Mouse (Mus musculus) urinary bladder, adult 18-20 months (tissue): ENCODE data around the gene Hikeshi.
A peak's percentile ranks its signal among the peaks of the same experiment; 100 is the strongest.

Experiments
- DNase-seq, 2 experiments: peaks; one replicate each; pipeline ENCODE4 v3.0.0; 2022; ENCODE audit warnings: low spot score in 2 of 2, mixed read lengths in 2 of 2

Gene Hikeshi

DNA sequence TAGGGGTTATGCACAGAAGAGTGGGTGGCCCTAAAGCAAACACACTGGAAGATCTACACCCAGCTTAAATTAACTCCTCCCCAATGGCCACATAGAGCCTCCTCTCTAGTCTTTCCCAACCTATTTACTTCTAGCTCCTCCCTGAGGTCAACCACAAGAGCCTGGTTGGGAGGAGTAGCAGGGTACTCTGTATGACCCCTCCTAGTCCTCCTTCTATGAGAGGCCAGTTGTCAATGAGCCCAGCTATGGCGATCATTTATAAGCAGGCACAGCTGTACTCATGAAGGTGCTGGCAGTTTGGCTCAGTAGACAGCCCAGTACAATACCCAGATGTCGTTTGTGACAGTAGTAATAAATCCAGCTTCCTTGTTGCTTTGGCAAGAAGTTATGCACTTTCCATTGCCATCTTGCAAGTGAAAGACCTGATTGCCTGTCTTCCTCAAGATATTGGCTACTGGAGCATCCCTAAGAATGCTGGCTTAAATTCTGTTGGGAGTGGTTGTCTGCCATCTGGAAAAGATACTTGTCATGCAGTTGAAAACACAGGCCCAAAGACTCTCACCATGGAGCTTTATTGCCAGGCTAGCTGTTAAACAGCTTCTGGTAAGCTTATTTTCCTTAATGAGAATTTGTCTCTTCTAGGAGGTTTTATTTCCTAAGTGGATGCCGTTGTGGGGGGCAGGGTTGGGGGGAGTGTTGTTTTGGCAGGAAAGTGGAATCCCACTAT, 27.4 kb downstream of the Hikeshi start:
- no peak for DNase-seq

DNA sequence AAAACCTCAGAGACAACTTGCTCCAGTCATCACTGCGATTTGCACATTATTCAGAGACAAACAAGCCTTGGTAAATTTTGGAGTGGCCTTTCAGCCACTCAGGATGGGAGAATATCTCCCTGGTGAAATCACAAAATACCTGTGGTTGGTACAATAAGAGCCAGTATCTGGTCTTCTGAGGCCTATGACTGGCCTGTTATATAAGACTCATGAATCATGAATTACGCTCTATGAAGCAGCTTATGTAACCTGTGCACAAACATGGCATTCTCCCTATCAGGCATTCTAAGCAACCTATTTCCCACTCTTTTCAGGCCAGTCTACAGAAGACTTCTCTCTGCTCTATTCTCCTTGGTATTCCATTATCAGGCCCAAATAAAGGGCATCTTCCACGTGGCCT, 28.6 kb downstream of the Hikeshi start:
- no peak for DNase-seq

DNA sequence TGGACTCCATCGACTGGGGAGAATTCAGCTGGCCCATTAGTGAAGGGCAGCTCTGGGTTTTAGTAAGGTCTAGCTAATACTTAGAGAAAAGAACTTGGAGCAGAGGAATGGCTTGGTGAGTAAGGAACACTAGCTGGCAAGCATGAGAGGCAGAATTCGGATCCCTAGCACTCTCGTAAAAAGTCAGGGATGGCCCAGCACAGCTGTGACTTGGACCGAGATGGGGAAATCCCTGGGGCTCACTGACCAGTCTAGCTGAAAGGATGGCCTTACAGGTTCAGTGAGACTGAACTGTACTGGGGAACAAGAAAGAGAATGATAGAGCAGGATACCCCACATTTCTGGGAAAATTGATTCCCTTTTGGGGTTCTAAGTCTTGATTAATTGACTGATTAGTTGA, 31.3 kb downstream of the Hikeshi start:
- no peak for DNase-seq

DNA sequence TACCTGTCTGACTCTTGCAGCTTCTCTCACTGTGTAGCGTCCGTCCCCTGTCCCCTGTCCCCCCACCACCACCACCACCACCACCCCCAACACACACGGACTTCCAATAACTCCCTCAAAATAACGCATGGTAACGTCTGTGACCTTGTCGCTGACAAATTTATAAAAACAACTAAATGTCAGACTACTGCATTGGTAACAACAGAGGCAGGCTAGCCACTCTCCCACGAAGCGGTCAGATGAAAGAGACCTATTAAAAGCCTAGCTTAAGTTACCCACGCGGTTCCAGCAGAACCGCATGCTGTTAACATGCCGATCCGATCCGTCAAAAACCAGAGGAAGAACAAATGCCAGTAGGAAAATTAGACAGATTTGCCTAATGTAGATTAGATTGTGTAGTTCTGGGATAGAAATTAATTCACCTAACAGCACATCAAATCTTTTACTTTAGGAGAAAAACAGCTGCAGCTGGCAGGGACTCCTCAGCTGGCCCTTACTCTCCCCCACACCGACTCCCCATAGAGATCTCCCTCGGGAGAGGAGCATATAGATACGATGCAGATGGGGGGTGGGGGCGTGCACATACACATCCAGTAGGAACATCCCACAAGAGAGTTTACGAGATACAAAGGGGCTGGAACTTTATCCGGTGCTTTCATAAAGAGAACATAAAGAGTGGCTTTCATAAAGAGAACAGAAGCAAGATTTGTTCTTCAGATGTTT, 31.9 kb downstream of the Hikeshi start:
- DNase-seq = no peak

DNA sequence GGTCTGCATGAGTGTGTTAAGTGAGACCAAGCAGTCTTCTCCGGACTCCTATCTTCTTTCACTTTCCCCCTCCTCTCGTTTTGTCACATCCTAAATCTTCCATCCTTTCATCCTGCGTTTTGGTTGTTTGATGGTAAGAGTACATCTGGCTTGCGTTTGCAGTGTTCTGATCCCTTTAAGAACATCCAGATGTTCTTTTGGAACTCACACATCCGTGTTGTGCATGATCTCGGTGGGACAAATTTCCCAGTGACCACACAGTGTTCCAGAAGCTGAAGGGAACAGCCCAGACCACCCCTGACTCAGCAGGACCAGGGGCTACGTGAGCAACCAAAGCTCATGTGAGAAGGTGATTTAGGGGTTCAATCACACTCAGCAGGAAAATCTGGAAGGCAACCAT, 32.6 kb downstream of the Hikeshi start:
- no peak for DNase-seq

DNA sequence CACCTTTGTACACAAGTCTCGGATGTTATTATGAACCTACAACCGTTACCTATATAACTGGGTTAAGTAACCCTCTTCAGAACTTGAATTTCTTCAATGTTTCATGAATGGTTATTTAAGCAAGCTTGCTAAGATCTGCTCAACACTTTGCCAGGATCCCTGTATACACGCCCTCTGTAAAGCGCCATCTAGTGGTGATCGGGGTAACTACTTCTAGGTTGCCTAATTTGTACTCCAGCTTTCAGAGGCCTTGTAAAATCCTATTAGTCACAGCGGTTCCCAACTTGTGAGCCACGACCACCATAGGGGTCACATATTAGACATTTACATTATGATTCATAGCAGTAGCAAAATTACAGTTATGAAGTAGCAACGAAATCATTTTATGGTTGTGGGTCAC, 33.1 kb downstream of the Hikeshi start:
- peak; percentile 40 to 46 for DNase-seq

DNA sequence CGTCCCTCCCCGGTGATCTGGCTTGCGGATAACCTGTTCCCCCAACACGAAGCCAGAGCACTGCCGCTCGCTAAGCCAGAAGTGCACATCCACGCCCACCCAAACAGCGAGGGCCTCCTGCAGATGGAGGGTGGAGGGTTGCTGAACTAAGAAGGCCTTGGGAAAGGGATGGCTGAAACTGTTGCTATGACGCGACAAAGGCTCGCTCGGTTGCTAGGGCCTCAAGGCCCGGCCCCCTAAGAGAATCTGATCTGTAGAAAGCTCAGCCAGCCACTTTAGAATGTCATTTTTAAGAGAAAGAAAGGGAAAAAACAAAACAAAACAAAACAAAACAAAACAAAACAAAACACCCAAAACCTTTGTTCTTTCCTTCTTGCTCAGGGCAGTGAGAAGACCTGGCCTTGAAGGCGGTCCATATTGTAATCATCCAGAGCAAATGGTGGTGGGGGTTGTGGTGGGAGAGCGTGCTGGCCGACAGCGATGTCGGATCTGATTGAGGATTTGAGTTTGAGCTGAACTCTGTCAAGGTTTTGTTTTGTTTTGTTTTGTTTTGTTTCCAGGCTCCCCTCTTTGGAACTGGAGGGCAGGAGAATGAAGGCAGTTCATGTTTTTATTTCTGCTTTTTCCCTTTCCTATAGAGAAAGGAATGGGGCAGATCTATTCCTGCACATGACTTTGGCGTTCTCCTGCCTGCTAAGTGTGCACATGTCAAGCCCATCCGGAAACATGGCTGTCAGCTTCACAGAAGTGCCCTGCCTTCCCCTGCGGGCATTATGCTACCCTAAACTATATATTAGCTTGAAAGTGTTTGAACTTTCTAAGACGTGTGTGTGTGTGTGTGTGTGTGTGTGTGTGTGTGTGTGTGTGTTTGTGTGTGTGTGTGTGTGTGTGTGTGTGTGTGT, 37.3 kb downstream of the Hikeshi start, which contains the start of gene Ccdc81:
Gene Ccdc81 (minus strand): TSS at position 188 of the 902 bp plus-strand sequence.
- no peak for DNase-seq

DNA sequence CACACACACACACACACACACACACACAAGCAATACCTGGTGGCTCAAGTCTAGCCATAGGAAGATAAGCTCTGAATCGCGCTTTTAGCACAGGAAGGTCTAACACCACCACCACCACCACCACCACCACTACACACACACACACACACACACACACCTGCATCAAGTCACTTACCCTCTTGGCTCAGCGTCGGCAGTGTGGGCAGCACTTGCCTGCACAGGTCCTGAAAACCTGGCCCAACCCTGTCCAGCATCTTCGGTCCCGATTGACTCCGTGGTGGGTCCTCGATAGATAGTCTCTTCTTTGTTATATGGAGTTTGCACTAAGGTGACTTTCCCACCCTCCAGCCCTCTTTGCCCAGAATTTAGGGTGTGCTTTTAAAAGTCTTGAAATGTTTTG, 38.0 kb downstream of the Hikeshi start:
- DNase-seq = no peak

DNA sequence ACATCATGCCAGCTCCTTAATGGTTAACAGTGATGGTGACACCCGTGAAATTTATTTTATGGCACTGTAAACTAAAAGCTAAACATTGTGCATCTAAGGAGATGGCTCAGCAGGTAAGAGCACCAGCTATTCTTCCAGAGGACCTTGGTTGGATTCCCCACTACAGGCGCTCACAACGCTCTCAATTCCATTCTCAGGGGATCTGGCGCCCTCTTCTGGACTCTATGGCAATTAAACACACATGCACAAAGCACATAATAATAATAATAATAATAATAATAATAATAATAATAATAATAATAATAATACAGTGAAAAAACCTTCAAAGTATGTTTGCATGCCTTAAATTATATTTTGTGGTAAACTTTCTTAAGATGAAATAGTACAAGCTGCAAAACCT, 49.1 kb downstream of the Hikeshi start:
- no peak for DNase-seq

DNA sequence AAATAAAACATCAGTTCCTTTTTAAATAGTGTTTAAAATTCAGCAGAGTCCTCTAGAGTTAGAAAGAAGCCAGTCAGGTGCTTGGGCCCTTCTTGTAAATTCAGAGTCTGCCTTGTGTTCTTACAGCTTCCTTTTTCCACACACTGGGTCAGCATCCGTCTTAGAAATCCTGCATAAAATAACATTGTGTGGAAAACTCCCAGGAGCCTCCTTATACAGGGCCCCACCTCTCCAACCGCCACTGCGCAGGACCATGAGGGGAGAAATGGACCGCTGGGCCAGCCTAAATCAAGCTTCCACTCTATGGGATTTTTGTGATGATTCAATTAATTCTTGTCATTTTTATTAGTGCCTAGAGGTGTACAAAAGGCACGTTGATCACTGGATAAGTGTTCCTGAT, 49.6 kb downstream of the Hikeshi start:
- DNase-seq = no peak

DNA sequence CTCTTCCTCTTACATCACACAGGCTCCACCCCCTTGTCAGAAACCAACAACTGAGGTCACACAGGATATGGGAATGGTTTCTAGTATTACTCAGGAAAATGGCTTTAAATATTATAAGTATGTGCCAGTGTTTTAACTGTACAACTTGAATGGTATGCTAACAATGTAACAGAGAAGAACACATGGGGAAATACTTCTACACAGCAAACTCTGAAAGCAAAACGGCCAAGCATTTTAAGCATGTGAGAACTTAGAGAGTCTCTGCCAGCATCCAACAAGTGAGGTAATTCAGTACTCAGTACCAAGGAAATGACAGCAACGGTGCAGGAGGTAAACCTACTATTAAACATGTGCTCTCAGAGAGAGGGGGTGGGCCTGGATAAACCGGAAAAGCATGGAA, 56.5 kb downstream of the Hikeshi start:
- no peak for DNase-seq

DNA sequence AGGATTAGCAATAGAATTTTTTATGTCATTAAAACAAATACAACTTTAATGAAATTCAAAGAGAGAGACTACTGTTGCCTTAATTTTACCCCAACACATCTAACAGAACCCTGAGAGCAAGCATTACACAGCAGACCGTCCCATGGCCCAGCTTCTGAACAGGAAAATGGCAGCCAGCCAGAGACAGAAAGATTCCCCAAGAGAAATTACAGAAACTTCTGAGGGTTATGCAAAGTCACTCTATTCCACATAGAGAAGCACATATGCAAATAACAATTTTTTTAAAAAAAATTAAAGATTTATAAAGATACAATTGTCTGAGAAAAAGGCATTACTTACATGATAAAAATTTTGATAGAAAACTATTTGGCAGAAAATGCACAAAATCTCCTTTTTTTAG, 61.3 kb downstream of the Hikeshi start:
- DNase-seq = no peak
